Mouse (Mus musculus) stomach, embryonic 16.5 days (tissue): ENCODE data around the gene Slain2. TPM values are rescaled to one million over a fixed set of nuclear protein-coding genes. Genes with fewer than 3 reads are reported as not detected.
"Not testable (repeated sequence)": the region's sequence is repeated elsewhere in the genome, so short reads cannot be mapped to it uniquely, and the experiment has no call there.

Experiments
- ATAC-seq: fragments of 200-750 bp; cut with Nextera tagmentation; 2 replicates; pipeline ENCODE4 v1.8.0; 2017; ENCODE audit warnings: moderate number of reproducible peaks, moderate TSS enrichment; ENCODE audit not compliant: insufficient read depth, low FRiP score
- H3K27ac ChIP-seq: fragments of 300-500 bp; sonication (generic); 2 replicates; pipeline ENCODE4 v1.5.1; 2014; ENCODE audit warnings: low read length
- H3K27me3 ChIP-seq: fragments of 300-500 bp; sonication (generic); 2 replicates; pipeline ENCODE4 v1.6.1; 2014; ENCODE audit warnings: low read length, control low read depth, mixed read lengths; ENCODE audit not compliant: control insufficient read depth, insufficient read depth
- H3K36me3 ChIP-seq: fragments of 300-500 bp; sonication (generic); 2 replicates; pipeline ENCODE4 v1.6.1; 2014; ENCODE audit warnings: low read length; ENCODE audit not compliant: control insufficient read depth, insufficient read depth
- H3K4me1 ChIP-seq: fragments of 300-500 bp; sonication (generic); 2 replicates; pipeline ENCODE4 v1.6.1; 2014; ENCODE audit warnings: low read length, control low read depth, mixed read lengths; ENCODE audit not compliant: control insufficient read depth, insufficient read depth
- H3K4me2 ChIP-seq: fragments of 300-500 bp; sonication (generic); 2 replicates; pipeline ENCODE4 v1.6.1; 2014; ENCODE audit warnings: low read depth, low read length, mixed read lengths
- H3K4me3 ChIP-seq: fragments of 300-500 bp; sonication (generic); replicated peaks from 2 replicates; pipeline ENCODE4 v1.5.1; 2014; ENCODE audit warnings: mild to moderate bottlenecking, low read length
- H3K9ac ChIP-seq: fragments of 300-500 bp; sonication (generic); 2 replicates; pipeline ENCODE4 v1.6.1; 2014; ENCODE audit warnings: low read length
- H3K9me3 ChIP-seq: fragments of 300-500 bp; sonication (generic); replicated peaks from 2 replicates; pipeline ENCODE4 v1.6.1; 2016; ENCODE audit warnings: low read length, control low read depth; ENCODE audit not compliant: control insufficient read depth
- WGBS: fragments of 180-500 bp; shearing (Covaris S2); extraction: QIAGEN DNeasy Blood & Tissue Kit; methylation state at CpG from one replicate; pipeline ENCODE4 v1.1.7; 2014; 5-methylcytosine and 5-hydroxymethylcytosine counted together
- polyA plus RNA-seq: library from polyadenylated mRNA; unstranded; fragments of >200 nt; fragmentation: Nextera tagmentation; extraction: Ambion mirVana; gene quantifications from 2 replicates; pipeline ENCODE4 v1.2.1, GENCODE M21; 2015

The Slain2 gene
- polyA plus RNA-seq, 1 experiment from 2014 or later, result 11.6 TPM

DNA sequence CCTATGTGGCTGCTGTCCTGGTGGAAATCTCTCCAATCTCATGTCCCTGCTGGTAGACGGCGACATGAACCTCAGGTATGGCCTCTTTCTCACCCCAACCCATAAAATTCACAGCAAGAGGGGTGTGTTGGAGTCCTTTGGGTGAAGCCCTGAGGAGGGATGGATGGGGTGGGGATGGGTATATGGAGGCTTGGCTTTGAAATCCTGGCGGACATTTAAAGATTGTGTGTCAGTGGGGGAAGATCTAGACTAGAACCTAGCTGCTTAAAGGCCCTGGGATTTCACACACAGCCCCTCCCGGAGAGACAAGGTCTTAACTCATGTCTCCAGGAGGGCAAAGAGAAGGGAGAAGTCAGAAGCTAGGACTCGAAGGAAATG, 93.5 kb downstream of the Slain2 start:
- no peak for ATAC-seq
- Histone ChIP-seq H3K4me3 (peak overlapping the region; percentile 40), H3K36me3 (no peaks in the 10 kb centered on the region), H3K27me3 (peaks cover 23% of the 10 kb centered on the region), H3K4me2 (no peak overlapping the region), H3K9me3 (no peaks in the 10 kb centered on the region), H3K4me1 (no peaks in the 10 kb centered on the region), H3K9ac (no peak overlapping the region), H3K27ac (no peak overlapping the region)
- WGBS, result 37% methylated on average over 5 of the region's 5 CpGs

DNA sequence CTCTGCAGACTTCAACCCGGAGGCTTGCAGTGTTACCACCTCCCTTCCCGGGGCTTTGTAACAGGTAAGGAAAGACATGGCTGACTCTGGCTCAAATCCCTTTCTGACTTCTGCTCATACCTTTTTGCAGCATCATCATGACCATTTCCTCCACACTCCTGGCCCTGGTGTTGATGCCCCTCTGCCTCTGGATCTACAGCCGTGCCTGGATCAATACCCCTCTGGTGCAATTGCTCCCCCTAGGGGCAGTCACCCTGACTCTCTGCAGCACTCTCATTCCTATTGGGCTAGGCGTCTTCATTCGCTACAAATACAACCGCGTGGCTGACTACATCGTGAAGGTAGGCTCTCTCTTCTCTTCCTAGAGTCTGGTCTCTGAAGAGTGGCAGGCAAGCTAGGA, 94.1 kb downstream of the Slain2 start:
- not testable (repeated sequence) for H3K9ac ChIP-seq, H3K36me3 ChIP-seq, ATAC-seq, H3K4me2 ChIP-seq, H3K27ac ChIP-seq, H3K9me3 ChIP-seq, H3K4me1 ChIP-seq, H3K4me3 ChIP-seq
- WGBS, result 41% methylated on average over 8 of the region's 8 CpGs
- peaks cover 23% of the 10 kb centered on the region for H3K27me3 ChIP-seq

- not testable (repeated sequence) for ATAC-seq, H3K4me3 ChIP-seq, H3K27ac ChIP-seq, H3K36me3 ChIP-seq, H3K4me1 ChIP-seq, H3K9me3 ChIP-seq, H3K4me2 ChIP-seq, H3K9ac ChIP-seq
- peaks cover 13% of the 10 kb centered on the region for H3K27me3 ChIP-seq
- WGBS, result 88% methylated on average over 15 of the region's 16 CpGs
Observed at GRCm38 (mm10) chr5:73011806-73012205, 97.7 kb downstream of the Slain2 start.

- not testable (repeated sequence) for H3K9me3 ChIP-seq, H3K36me3 ChIP-seq, H3K27ac ChIP-seq, H3K4me1 ChIP-seq, H3K9ac ChIP-seq, H3K27me3 ChIP-seq
- 20% methylated on average over 22 of the region's 27 CpGs for WGBS
- ATAC-seq, result peak; percentile 21; the same call in 1 of the 2 replicates
- H3K4me3 ChIP-seq, result peak overlapping the region; percentile 41
- H3K4me2 ChIP-seq, result peak overlapping the region; percentile 69
Observed at GRCm38 (mm10) chr5:73012884-73013610, 98.9 kb downstream of the Slain2 start.

- H3K27me3 ChIP-seq, H3K27ac ChIP-seq, H3K36me3 ChIP-seq, H3K4me1 ChIP-seq, H3K9me3 ChIP-seq: not testable (repeated sequence)
- Histone ChIP-seq H3K4me2 (peak overlapping the region; percentile 69), H3K4me3 (peak overlapping the region; percentile 41), H3K9ac (peak overlapping the region; percentile 54)
- peak; percentile 62; the same call in 1 of the 2 replicates for ATAC-seq
- 2% methylated on average over 47 of the region's 65 CpGs for WGBS
Observed at GRCm38 (mm10) chr5:73013611-73014287, 99.6 kb downstream of the Slain2 start.

DNA sequence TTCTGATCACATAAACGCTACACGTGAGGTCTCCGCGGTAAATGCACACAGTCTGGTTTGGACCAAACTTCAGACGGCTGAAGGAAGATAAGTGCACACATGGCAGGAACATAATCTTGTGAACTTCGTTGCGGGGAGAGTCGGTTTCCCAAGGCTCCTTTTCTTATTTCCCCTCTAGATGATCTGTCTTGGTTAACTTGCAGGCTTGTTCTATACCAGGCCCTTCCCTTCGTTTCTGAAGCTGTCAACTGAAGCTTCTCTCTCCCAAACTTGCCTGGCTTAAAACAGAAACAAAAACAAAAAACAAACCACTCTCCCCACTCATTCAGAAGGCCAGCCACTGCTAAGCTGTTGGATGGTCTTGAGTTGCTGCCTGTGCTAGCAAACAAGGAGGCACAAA, 100.6 kb downstream of the Slain2 start:
- no peak for ATAC-seq
- Histone ChIP-seq H3K4me3 (no peak overlapping the region), H3K36me3 (no peaks in the 10 kb centered on the region), H3K4me1 (no peaks in the 10 kb centered on the region), H3K27ac (no peak overlapping the region), H3K4me2 (no peak overlapping the region), H3K9me3 (no peaks in the 10 kb centered on the region), H3K9ac (no peak overlapping the region), H3K27me3 (no peaks in the 10 kb centered on the region)
- WGBS, result 42% methylated on average over 9 of the region's 9 CpGs

DNA sequence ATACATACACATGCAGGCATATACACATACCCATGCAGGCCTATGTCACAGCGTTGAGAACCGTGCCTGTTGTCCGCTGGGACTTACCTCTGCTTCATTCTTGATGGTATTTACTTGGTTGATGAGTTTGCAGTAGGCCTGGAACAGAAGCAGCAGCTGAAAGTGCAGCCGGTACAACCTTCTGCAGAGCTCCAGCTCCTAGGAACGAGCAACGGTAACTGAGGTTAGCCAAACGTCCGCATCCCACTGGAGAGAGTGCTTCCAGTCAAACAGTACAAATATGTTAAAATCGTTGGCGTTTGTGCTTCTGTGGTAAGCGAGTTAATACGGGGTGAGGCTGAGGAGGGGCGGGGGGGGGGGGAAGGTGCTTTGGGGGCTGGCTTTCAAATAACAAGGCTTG, 109.7 kb downstream of the Slain2 start:
- Histone ChIP-seq H3K27me3 (no peaks in the 10 kb centered on the region), H3K4me2 (no peak overlapping the region), H3K4me3 (no peak overlapping the region), H3K9me3 (no peaks in the 10 kb centered on the region), H3K36me3 (0 out of 2 replicates have a peak, but pooled peaks cover 4% of the 10 kb centered on the region), H3K9ac (no peak overlapping the region), H3K4me1 (no peaks in the 10 kb centered on the region), H3K27ac (no peak overlapping the region)
- 89% methylated on average over 13 of the region's 13 CpGs for WGBS
- no peak for ATAC-seq

Other genes starting within 250 kb of the Slain2 start
- gene Txk, start 161.5 kb upstream of the Slain2 start, polyA plus RNA-seq, result 0.26 and 0.34 TPM in 2 replicates
- 12.5 and 13.0 TPM in 2 replicates for gene Tec, start 45.8 kb upstream of the Slain2 start, polyA plus RNA-seq
- not detected in 2 replicates for gene Gm10135, start 60.4 kb downstream of the Slain2 start, polyA plus RNA-seq
- 8.1 and 9.1 TPM in 2 replicates for gene Slc10a4, start 92.6 kb downstream of the Slain2 start, polyA plus RNA-seq